Mouse (Mus musculus) forebrain, postnatal 0 days (tissue): ENCODE measurements around the gene Trnau1ap. TPM values are rescaled to one million over a fixed set of nuclear protein-coding genes. Genes with fewer than 3 reads are reported as not detected.
"Not testable (repeated sequence)": the region's sequence is repeated elsewhere in the genome, so short reads cannot be mapped to it uniquely, and the experiment has no call there.

Experiments used
- ATAC-seq: fragments of 200-750 bp; cut with Nextera tagmentation; 2 replicates; pipeline ENCODE4 v1.8.0; 2017; ENCODE audit warnings: mild to moderate bottlenecking, moderate library complexity
- DNase-seq: peaks from one replicate; pipeline ENCODE4 v3.0.0-alpha.2; 2015
- H3K27ac ChIP-seq: fragments of 300-500 bp; sonication (generic); 2 replicates; pipeline ENCODE4 v1.5.1; 2014; ENCODE audit warnings: low read depth, mild to moderate bottlenecking, antibody characterized with exemption, low read length, moderate library complexity, mixed read lengths
- H3K27me3 ChIP-seq: fragments of 300-500 bp; sonication (generic); 2 replicates; pipeline ENCODE4 v1.6.1; 2014; ENCODE audit warnings: mild to moderate bottlenecking, low read length, mixed read lengths; ENCODE audit not compliant: insufficient read depth
- H3K36me3 ChIP-seq: fragments of 300-500 bp; sonication (generic); 2 replicates; pipeline ENCODE4 v1.6.1; 2014; ENCODE audit warnings: mild to moderate bottlenecking, moderate library complexity; ENCODE audit not compliant: insufficient read depth
- H3K4me1 ChIP-seq: fragments of 300-500 bp; sonication (generic); 2 replicates; pipeline ENCODE4 v1.6.1; 2014; ENCODE audit warnings: antibody characterized with exemption; ENCODE audit not compliant: insufficient read depth
- H3K4me2 ChIP-seq: fragments of 300-500 bp; sonication (generic); 2 replicates; pipeline ENCODE4 v1.6.1; 2014; ENCODE audit warnings: low read depth, mild to moderate bottlenecking, moderate library complexity
- H3K4me3 ChIP-seq: fragments of 300-500 bp; sonication (generic); 2 replicates; pipeline ENCODE4 v1.5.1; 2014; ENCODE audit warnings: low read depth, low read length, mixed read lengths
- H3K9ac ChIP-seq: fragments of 300-500 bp; sonication (generic); 2 replicates; pipeline ENCODE4 v1.6.1; 2014; ENCODE audit warnings: mild to moderate bottlenecking
- H3K9me3 ChIP-seq: fragments of 300-500 bp; sonication (generic); 2 replicates; pipeline ENCODE4 v1.6.1; 2016; ENCODE audit warnings: low read length
- CTCF ChIP-seq: sonication (generic); IDR thresholded peaks from 2 replicates; pipeline ENCODE4 v1.5.1; 2016; ENCODE audit warnings: antibody characterized with exemption, control low read depth, low read depth
- WGBS: fragments of 180-500 bp; shearing (Covaris S2); extraction: QIAGEN DNeasy Blood & Tissue Kit; methylation state at CpG from one replicate; pipeline ENCODE4 v1.1.7; 2014; 5-methylcytosine and 5-hydroxymethylcytosine counted together
- polyA plus RNA-seq: library from polyadenylated mRNA; unstranded; fragments of >200 nt; fragmentation: Nextera tagmentation; extraction: Ambion mirVana; gene quantifications from 2 replicates; pipeline ENCODE4 v1.2.1, GENCODE M21; 2015
- total RNA-seq: library from RNA; depleted of rRNA; stranded (reverse); fragments of >200 nt; gene quantifications from 2 replicates; pipeline ENCODE4 v1.2.3, GENCODE M21; 2014

Trnau1ap gene
- total and polyA plus RNA-seq, 2 experiments from 2014 or later = 62.1 TPM

DNA sequence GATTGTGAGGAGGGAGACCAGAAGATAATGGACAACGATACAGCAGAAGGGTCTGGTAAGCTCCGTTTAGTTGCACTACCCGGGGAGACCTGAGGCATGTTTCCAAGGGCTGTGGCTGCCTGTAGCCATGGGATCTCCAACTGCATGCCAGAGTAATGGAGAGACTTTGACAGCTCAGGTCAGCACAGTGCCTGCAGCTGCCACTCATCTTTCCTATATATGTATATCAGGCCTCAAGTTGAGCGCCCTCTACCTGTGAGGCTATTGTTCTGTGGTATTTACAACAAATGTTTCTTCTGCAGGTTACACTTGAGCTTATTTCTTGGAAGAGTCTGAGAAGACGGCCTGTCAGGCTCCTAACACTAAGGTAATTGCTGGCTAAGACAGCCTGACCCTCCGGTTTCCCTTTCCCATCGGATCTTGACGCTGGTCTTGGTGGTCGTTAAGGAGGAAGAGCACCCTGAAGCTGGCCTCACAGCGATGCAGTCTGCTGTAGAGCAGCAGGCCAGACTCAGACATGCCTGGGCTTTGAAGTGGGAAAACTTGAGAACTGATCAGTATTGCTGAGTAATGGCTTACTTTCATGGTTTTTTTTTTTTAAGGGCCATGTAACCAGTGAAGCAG is 19.4 kb downstream of the Trnau1ap start:
- H3K4me1 ChIP-seq = peaks cover 12% of the 10 kb centered on the region; the same call in 1 of the 2 replicates
- peak overlapping the region; percentile 76 for H3K4me3 ChIP-seq
- H3K4me2 ChIP-seq = peak overlapping the region; percentile 81
- TF ChIP-seq CTCF = peak; percentile 61
- H3K9ac ChIP-seq = peak overlapping the region; percentile 97
- H3K27me3 ChIP-seq = no peaks in the 10 kb centered on the region
- H3K9me3 ChIP-seq = no peaks in the 10 kb centered on the region
- H3K27ac ChIP-seq = peak overlapping the region; percentile 97
- DNase-seq (no peak), ATAC-seq (no peak)
- peaks cover 32% of the 10 kb centered on the region for H3K36me3 ChIP-seq
- WGBS = 29% methylated on average over 10 of the region's 10 CpGs

DNA sequence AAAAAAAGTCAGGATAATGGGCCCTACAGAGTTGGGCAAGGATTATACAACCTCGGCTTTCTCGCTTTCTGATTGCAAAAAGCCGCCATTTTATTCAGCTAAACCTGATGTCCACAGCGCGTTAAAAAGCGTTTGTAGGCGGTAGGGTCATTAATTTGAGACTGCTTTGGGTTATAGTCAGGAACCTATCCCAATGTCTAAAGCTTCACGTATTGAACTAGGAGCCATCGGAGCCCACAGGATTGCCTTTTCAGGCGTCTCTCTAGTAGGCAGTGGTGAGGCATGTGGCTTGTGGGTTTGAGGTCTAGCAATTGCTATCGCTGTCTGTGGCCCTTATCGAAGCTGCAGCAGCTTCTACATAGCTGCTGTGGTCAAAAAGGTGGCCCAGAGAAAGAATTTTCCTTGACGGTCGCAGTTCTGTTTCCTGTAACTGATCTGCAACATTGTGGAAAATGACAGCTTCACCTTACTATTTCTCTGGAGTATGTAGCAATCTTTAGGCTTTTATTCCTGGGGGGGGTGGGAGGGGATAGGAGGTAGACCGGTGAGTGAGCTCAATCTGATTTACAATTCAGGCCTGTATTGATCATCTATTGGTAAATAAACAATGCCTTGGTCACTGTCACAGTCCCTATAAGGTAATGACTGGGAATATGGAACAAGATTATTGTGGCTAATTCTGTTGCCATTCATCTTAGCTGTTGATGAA is 20.0 kb downstream of the Trnau1ap start:
- peak overlapping the region; percentile 97 for H3K9ac ChIP-seq
- no peaks in the 10 kb centered on the region for H3K27me3 ChIP-seq
- no peak for TF ChIP-seq CTCF
- H3K4me1 ChIP-seq = peaks cover 12% of the 10 kb centered on the region; the same call in 1 of the 2 replicates
- H3K4me3 ChIP-seq = peak overlapping the region; percentile 76
- DNase-seq (peak; percentile 73), ATAC-seq (peak; percentile 32; the same call in 1 of the 2 replicates)
- 2% methylated on average over 15 of the region's 15 CpGs for WGBS
- peak overlapping the region; percentile 81 for H3K4me2 ChIP-seq
- H3K9me3 ChIP-seq = no peaks in the 10 kb centered on the region
- H3K36me3 ChIP-seq = peaks cover 32% of the 10 kb centered on the region
- H3K27ac ChIP-seq = peak overlapping the region; percentile 97

DNA sequence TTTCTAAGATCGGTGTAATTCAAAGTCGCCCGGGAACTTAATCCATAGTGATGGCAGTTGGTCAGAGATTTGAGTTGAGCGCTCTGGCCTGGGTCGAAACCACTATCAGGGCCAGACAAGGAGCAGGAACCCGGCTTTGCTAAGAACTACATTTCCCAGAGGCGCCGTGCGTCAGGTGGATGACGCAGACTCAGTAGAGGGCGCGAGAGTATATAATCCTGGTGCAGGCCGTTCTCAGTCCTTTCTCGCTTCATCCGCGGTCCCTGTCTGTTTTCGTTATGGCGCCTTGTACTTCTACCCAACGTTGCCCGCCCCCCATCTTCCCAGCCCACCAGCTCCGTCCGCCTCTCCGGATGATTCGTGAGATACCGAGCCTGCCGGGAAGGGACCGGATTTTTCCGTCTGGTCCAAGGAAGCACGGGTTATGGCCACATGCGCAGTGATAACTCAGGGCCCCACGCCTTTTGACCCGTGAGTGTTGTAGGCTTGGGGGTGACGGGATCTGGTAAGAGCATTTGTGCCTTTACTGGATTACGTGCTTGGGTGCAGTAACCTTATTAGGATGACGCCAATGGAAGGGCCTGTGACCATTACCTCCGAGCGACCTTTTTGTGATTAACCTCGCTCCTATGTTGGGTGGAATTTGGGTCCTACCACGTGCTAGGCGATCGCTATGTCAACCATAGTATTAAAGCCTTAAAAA is 20.8 kb downstream of the Trnau1ap start:
- peak overlapping the region; percentile 76 for H3K4me3 ChIP-seq
- ATAC-seq (peak; percentile 95), DNase-seq (peak; percentile 95)

DNA sequence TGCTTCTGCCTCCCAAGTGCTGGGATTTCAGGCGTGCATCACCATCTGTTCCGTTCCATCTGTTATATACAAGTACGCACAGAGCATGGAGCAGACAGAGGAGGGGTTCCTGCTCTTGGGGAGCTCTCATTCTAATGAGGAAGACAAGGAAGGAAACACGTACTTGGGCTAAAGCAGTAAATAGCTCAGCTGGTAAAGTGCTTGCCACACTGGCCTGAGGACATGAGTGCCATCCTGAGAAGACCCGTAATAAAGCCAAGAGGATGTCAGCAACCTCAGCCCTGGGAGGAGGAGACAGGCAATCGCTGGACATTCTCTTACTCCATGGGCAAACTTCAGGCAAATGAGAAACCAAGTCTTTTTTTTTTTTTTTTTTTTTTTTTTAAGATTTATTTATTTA is 23.3 kb downstream of the Trnau1ap start:
- DNase-seq (no peak), ATAC-seq (no peak)
- H3K9ac ChIP-seq = no peak overlapping the region
- H3K4me3 ChIP-seq = no peak overlapping the region
- H3K4me1 ChIP-seq = peaks cover 12% of the 10 kb centered on the region; the same call in 1 of the 2 replicates
- no peak overlapping the region for H3K27ac ChIP-seq
- no peak overlapping the region for H3K4me2 ChIP-seq
- H3K9me3 ChIP-seq = no peaks in the 10 kb centered on the region
- H3K36me3 ChIP-seq = peaks cover 12% of the 10 kb centered on the region
- H3K27me3 ChIP-seq = no peaks in the 10 kb centered on the region
- no peak for TF ChIP-seq CTCF
- WGBS = 70% methylated on average over 6 of the region's 6 CpGs

More for the DNA sequence above, 20.8 kb downstream of the Trnau1ap start:
- WGBS = 1% methylated on average over 41 of the region's 41 CpGs
- Histone ChIP-seq H3K27me3 (no peaks in the 10 kb centered on the region), H3K27ac (peak overlapping the region; percentile 97), H3K9me3 (no peaks in the 10 kb centered on the region), H3K9ac (peak overlapping the region; percentile 97), H3K4me2 (peak overlapping the region; percentile 81), H3K4me1 (peaks cover 12% of the 10 kb centered on the region; the same call in 1 of the 2 replicates), H3K36me3 (peaks cover 25% of the 10 kb centered on the region)
- 0 out of 2 replicates have a peak, but pooled peaks have one; percentile 17 for TF ChIP-seq CTCF

DNA sequence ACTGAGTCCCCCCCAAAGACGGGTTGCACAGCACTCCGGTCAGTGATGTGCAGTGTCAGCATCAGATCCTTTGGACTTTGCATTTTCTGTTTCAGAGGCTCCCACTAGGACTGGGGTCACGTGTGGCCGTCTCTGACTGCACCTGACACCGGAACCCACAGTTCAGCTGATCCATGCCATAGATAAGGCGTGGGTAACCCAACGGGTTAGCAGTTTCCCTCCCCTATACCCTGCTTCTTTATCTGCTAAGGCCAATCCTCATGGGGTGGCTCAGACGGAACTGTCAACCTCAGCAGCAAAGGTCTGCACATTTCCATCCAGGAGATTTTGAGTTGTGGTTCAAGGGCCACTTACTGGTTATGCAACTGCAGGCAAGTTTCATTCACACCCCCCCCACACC is 24.1 kb downstream of the Trnau1ap start:
- TF ChIP-seq CTCF = no peak
- DNase-seq (no peak), ATAC-seq (no peak)
- Histone ChIP-seq H3K9ac (no peak overlapping the region), H3K4me2 (no peak overlapping the region), H3K27ac (no peak overlapping the region), H3K4me3 (no peak overlapping the region), H3K27me3 (no peaks in the 10 kb centered on the region), H3K4me1 (peaks cover 8% of the 10 kb centered on the region; the same call in 1 of the 2 replicates), H3K36me3 (peaks cover 4% of the 10 kb centered on the region; the same call in 1 of the 2 replicates), H3K9me3 (no peaks in the 10 kb centered on the region)
- 85% methylated on average over 8 of the region's 8 CpGs for WGBS

DNA sequence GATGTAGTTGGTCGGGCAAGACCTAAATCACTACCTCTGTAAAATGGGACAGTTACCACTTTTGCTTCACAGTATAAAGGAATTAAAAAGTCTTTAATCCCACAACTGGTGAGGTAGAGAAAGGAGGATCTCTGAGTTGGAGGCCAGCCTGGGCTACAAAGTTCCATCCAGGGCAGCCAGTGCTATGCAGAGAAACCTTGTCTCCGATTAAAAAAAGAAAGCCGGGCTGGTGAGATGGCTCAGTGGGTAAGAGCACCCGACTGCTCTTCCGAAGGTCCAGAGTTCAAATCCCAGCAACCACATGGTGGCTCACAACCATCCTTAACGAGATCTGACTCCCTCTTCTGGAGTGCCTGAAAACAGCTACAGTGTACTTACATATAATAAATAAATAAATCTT is 25.9 kb downstream of the Trnau1ap start:
- DNase-seq, H3K27me3 ChIP-seq, H3K27ac ChIP-seq, H3K36me3 ChIP-seq, H3K9me3 ChIP-seq, ATAC-seq, H3K4me1 ChIP-seq: not testable (repeated sequence)
- 46% methylated on average over 6 of the region's 6 CpGs for WGBS
- peak overlapping the region; percentile 39 for H3K4me3 ChIP-seq
- H3K9ac ChIP-seq = peak overlapping the region; percentile 51; the same call in 1 of the 2 replicates
- peak overlapping the region; percentile 54 for H3K4me2 ChIP-seq
